Mouse (Mus musculus): ENCODE data around the gene Abca3. TPM values are rescaled to one million over a fixed set of nuclear protein-coding genes. Genes with fewer than 3 reads are reported as not detected.

Gene Abca3
- polyA plus RNA-seq (2014; fragmentation: Nextera tagmentation; extraction: Ambion mirVana): 5.3 and 7.7 TPM in 2 replicates

GRCm38 (mm10) chr17:24351760-24352357 is at the start of gene Abca3:
Abca3 (plus strand) TSS chr17:24351950.
- Histone ChIP-seq H3K27ac (replicated peaks; ENCODE audit: low read depth, low read length) (no peak within 1 kb of the TSS), H3K27me3 (ENCODE audit: control insufficient read depth, insufficient read depth, low read length) (peaks cover 12% of the 10 kb centered on the region)
- WGBS: under 1% methylated on average over 51 of the region's 55 CpGs

GRCm38 (mm10) chr17:24307500-24307899 is 44.2 kb upstream of the Abca3 start:
- ATAC-seq (replicated peaks; ENCODE audit: insufficient number of reproducible peaks, low FRiP score, low TSS enrichment, low read depth): no peak
- Histone ChIP-seq H3K4me3 (ENCODE audit: low read depth, low read length) (no peak overlapping the region), H3K9me3 (replicated peaks; ENCODE audit: control insufficient read depth, low read length) (no peaks in the 10 kb centered on the region), H3K27ac (replicated peaks; ENCODE audit: low read depth, low read length) (no peak overlapping the region), H3K9ac (replicated peaks; ENCODE audit: low read length) (no peak overlapping the region), H3K36me3 (replicated peaks; ENCODE audit: control insufficient read depth, insufficient read depth, low read depth, low read length) (no peaks in the 10 kb centered on the region), H3K4me1 (ENCODE audit: control insufficient read depth, insufficient read depth, low read length) (no peaks in the 10 kb centered on the region), H3K4me2 (ENCODE audit: low read depth, low read length) (no peak overlapping the region), H3K27me3 (ENCODE audit: control insufficient read depth, insufficient read depth, low read length) (no peaks in the 10 kb centered on the region)
- DNase-seq (ENCODE audit: low spot score): peak; percentile 3
- 45% methylated on average over 4 of the region's 4 CpGs for WGBS

More at GRCm38 (mm10) chr17:24351760-24352357, at the start of gene Abca3:
- ATAC-seq (replicated peaks; ENCODE audit: insufficient number of reproducible peaks, low FRiP score, low TSS enrichment, low read depth) (peak; percentile 94), DNase-seq (ENCODE audit: low spot score) (peak; percentile 96)
- Histone ChIP-seq H3K4me3 (ENCODE audit: low read depth, low read length) (peak within 1 kb of the TSS; percentile 71), H3K4me2 (ENCODE audit: low read depth, low read length) (peak within 1 kb of the TSS; percentile 96), H3K36me3 (replicated peaks; ENCODE audit: control insufficient read depth, insufficient read depth, low read depth, low read length) (no peaks in the 10 kb centered on the region), H3K9me3 (replicated peaks; ENCODE audit: control insufficient read depth, low read length) (no peaks in the 10 kb centered on the region), H3K9ac (replicated peaks; ENCODE audit: low read length) (peak within 1 kb of the TSS; percentile 71), H3K4me1 (ENCODE audit: control insufficient read depth, insufficient read depth, low read length) (no peaks in the 10 kb centered on the region; the same call in 1 of the 2 replicates)

- ATAC-seq (replicated peaks; ENCODE audit: insufficient number of reproducible peaks, low FRiP score, low TSS enrichment, low read depth) (no peak), DNase-seq (ENCODE audit: low spot score) (no peak)
- Histone ChIP-seq H3K9me3 (replicated peaks; ENCODE audit: control insufficient read depth, low read length) (no peaks in the 10 kb centered on the region), H3K27me3 (ENCODE audit: control insufficient read depth, insufficient read depth, low read length) (no peaks in the 10 kb centered on the region), H3K9ac (replicated peaks; ENCODE audit: low read length) (no peak overlapping the region), H3K4me2 (ENCODE audit: low read depth, low read length) (no peak overlapping the region), H3K4me3 (ENCODE audit: low read depth, low read length) (no peak overlapping the region), H3K27ac (replicated peaks; ENCODE audit: low read depth, low read length) (no peak overlapping the region), H3K36me3 (replicated peaks; ENCODE audit: control insufficient read depth, insufficient read depth, low read depth, low read length) (no peaks in the 10 kb centered on the region), H3K4me1 (ENCODE audit: control insufficient read depth, insufficient read depth, low read length) (no peaks in the 10 kb centered on the region)
- WGBS: 87% methylated on average over 3 of the region's 3 CpGs
Observed at GRCm38 (mm10) chr17:24320826-24321225, 30.9 kb upstream of the Abca3 start.

DNA sequence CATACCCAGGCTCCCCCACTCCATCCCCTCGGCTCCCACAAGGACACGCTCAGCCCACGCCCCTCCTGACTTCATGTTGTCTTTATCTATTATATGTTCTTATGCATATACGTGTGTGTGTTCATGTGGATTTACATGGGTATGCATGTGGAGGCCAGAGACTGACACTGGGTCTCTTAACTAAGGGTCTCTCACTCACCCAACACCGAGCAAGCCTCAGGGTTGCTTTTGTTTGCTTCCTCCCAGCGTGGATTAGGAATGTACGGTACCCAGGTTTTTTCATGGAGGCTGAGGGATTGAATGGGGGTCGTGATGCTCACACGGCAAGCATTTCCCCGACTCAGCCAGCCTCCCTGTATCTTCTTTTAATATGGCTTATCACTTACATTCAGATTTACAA is 26.7 kb upstream of the Abca3 start:
- no peaks in the 10 kb centered on the region for H3K36me3 ChIP-seq (replicated peaks; ENCODE audit: control insufficient read depth, insufficient read depth, low read depth, low read length)
- DNase-seq (ENCODE audit: low spot score) (no peak), ATAC-seq (replicated peaks; ENCODE audit: insufficient number of reproducible peaks, low FRiP score, low TSS enrichment, low read depth) (no peak)
- no peaks in the 10 kb centered on the region for H3K27me3 ChIP-seq (ENCODE audit: control insufficient read depth, insufficient read depth, low read length)
- no peaks in the 10 kb centered on the region for H3K9me3 ChIP-seq (replicated peaks; ENCODE audit: control insufficient read depth, low read length)
- no peaks in the 10 kb centered on the region for H3K4me1 ChIP-seq (ENCODE audit: control insufficient read depth, insufficient read depth, low read length)
- no peak overlapping the region for H3K4me2 ChIP-seq (ENCODE audit: low read depth, low read length)
- no peak overlapping the region for H3K4me3 ChIP-seq (ENCODE audit: low read depth, low read length)
- 82% methylated on average over 10 of the region's 10 CpGs for WGBS
- no peak overlapping the region for H3K27ac ChIP-seq (replicated peaks; ENCODE audit: low read depth, low read length)
- no peak overlapping the region for H3K9ac ChIP-seq (replicated peaks; ENCODE audit: low read length)

- Histone ChIP-seq H3K27me3 (ENCODE audit: control insufficient read depth, insufficient read depth, low read length) (no peaks in the 10 kb centered on the region), H3K4me2 (ENCODE audit: low read depth, low read length) (no peak overlapping the region), H3K9me3 (replicated peaks; ENCODE audit: control insufficient read depth, low read length) (no peaks in the 10 kb centered on the region), H3K9ac (replicated peaks; ENCODE audit: low read length) (no peak overlapping the region), H3K4me3 (ENCODE audit: low read depth, low read length) (no peak overlapping the region), H3K4me1 (ENCODE audit: control insufficient read depth, insufficient read depth, low read length) (no peaks in the 10 kb centered on the region), H3K36me3 (replicated peaks; ENCODE audit: control insufficient read depth, insufficient read depth, low read depth, low read length) (no peaks in the 10 kb centered on the region), H3K27ac (replicated peaks; ENCODE audit: low read depth, low read length) (no peak overlapping the region)
- 83% methylated on average over 7 of the region's 7 CpGs for WGBS
- ATAC-seq (replicated peaks; ENCODE audit: insufficient number of reproducible peaks, low FRiP score, low TSS enrichment, low read depth) (no peak), DNase-seq (ENCODE audit: low spot score) (no peak)
Observed at GRCm38 (mm10) chr17:24327656-24328055, 24.1 kb upstream of the Abca3 start.

GRCm38 (mm10) chr17:24344672-24345071 is 7.1 kb upstream of the Abca3 start:
- Histone ChIP-seq H3K4me1 (ENCODE audit: control insufficient read depth, insufficient read depth, low read length) (no peaks in the 10 kb centered on the region), H3K27ac (replicated peaks; ENCODE audit: low read depth, low read length) (no peak overlapping the region), H3K4me2 (ENCODE audit: low read depth, low read length) (no peak overlapping the region), H3K9ac (replicated peaks; ENCODE audit: low read length) (no peak overlapping the region), H3K9me3 (replicated peaks; ENCODE audit: control insufficient read depth, low read length) (no peaks in the 10 kb centered on the region), H3K36me3 (replicated peaks; ENCODE audit: control insufficient read depth, insufficient read depth, low read depth, low read length) (no peaks in the 10 kb centered on the region), H3K27me3 (ENCODE audit: control insufficient read depth, insufficient read depth, low read length) (no peaks in the 10 kb centered on the region), H3K4me3 (ENCODE audit: low read depth, low read length) (no peak overlapping the region)
- WGBS: 83% methylated on average over 8 of the region's 8 CpGs
- ATAC-seq (replicated peaks; ENCODE audit: insufficient number of reproducible peaks, low FRiP score, low TSS enrichment, low read depth) (no peak), DNase-seq (ENCODE audit: low spot score) (no peak)

DNA sequence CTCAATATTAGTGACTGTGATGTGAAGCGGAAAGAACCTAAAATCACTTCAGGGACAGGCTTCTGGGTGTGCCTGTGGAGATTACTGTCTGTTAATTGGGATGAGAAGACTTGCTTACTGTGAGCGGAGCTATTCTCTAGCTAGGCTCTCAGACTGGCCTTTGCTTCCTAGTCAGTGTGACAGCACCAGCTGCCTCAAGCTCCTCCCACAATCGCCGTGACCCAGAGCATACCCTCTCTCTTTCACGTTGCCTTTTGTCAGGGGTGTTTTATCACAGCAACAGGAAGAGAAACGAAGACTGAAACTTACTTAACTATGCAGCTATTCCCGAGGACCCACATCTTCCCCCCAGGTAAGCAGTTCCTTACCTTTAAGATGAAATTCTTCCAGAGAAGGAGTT is 4.9 kb upstream of the Abca3 start:
- Histone ChIP-seq H3K27ac (replicated peaks; ENCODE audit: low read depth, low read length) (no peak overlapping the region), H3K9ac (replicated peaks; ENCODE audit: low read length) (no peak overlapping the region), H3K4me2 (ENCODE audit: low read depth, low read length) (no peak overlapping the region), H3K36me3 (replicated peaks; ENCODE audit: control insufficient read depth, insufficient read depth, low read depth, low read length) (no peaks in the 10 kb centered on the region), H3K4me1 (ENCODE audit: control insufficient read depth, insufficient read depth, low read length) (no peaks in the 10 kb centered on the region; the same call in 1 of the 2 replicates), H3K9me3 (replicated peaks; ENCODE audit: control insufficient read depth, low read length) (no peaks in the 10 kb centered on the region), H3K27me3 (ENCODE audit: control insufficient read depth, insufficient read depth, low read length) (peaks cover 12% of the 10 kb centered on the region), H3K4me3 (ENCODE audit: low read depth, low read length) (no peak overlapping the region)
- DNase-seq (ENCODE audit: low spot score) (no peak), ATAC-seq (replicated peaks; ENCODE audit: insufficient number of reproducible peaks, low FRiP score, low TSS enrichment, low read depth) (no peak)
- WGBS: 62% methylated on average over 7 of the region's 7 CpGs

GRCm38 (mm10) chr17:24349176-24349575 is 2.6 kb upstream of the Abca3 start:
- no peak overlapping the region for H3K4me3 ChIP-seq (ENCODE audit: low read depth, low read length)
- H3K9me3 ChIP-seq (replicated peaks; ENCODE audit: control insufficient read depth, low read length): no peaks in the 10 kb centered on the region
- H3K36me3 ChIP-seq (replicated peaks; ENCODE audit: control insufficient read depth, insufficient read depth, low read depth, low read length): no peaks in the 10 kb centered on the region
- no peak for DNase-seq (ENCODE audit: low spot score)
- no peak for ATAC-seq (replicated peaks; ENCODE audit: insufficient number of reproducible peaks, low FRiP score, low TSS enrichment, low read depth)
- H3K4me1 ChIP-seq (ENCODE audit: control insufficient read depth, insufficient read depth, low read length): no peaks in the 10 kb centered on the region; the same call in 1 of the 2 replicates
- H3K4me2 ChIP-seq (ENCODE audit: low read depth, low read length): no peak overlapping the region
- H3K27ac ChIP-seq (replicated peaks; ENCODE audit: low read depth, low read length): no peak overlapping the region
- 78% methylated on average over 2 of the region's 2 CpGs for WGBS
- H3K27me3 ChIP-seq (ENCODE audit: control insufficient read depth, insufficient read depth, low read length): peaks cover 12% of the 10 kb centered on the region
- H3K9ac ChIP-seq (replicated peaks; ENCODE audit: low read length): no peak overlapping the region

Data from embryonic facial prominence, embryonic 11.5 days (tissue).